Mouse (Mus musculus) cerebellum, adult 2 months (tissue): ENCODE measurements around the gene Wdr95. TPM values are rescaled to one million over a fixed set of nuclear protein-coding genes. Genes with fewer than 3 reads are reported as not detected.

ENCODE experiments used
- DNase-seq, 2 experiments: peaks; one replicate each; pipeline ENCODE4 v3.0.0; 2021
- H3K27ac ChIP-seq: fragments of 200-500 bp; 2 replicates; pipeline ENCODE4 v1.5.1; 2012; ENCODE audit warnings: low read length, control low read depth, inconsistent platforms; ENCODE audit not compliant: insufficient read depth
- H3K27me3 ChIP-seq: fragments of 200-500 bp; 2 replicates; pipeline ENCODE4 v1.6.1; 2012; ENCODE audit warnings: inconsistent platforms, mild to moderate bottlenecking, low read length, moderate library complexity; ENCODE audit not compliant: control insufficient read depth, insufficient read depth
- H3K4me1 ChIP-seq: fragments of 200-500 bp; 2 replicates; pipeline ENCODE4 v1.6.1; 2011; ENCODE audit warnings: low read length; ENCODE audit not compliant: control insufficient read depth, insufficient read depth
- H3K4me3 ChIP-seq: fragments of 200-500 bp; replicated peaks from 2 replicates; pipeline ENCODE3; 2011; ENCODE audit warnings: mild to moderate bottlenecking, low read depth, low read length, control low read depth; ENCODE audit not compliant: insufficient read depth
- CTCF ChIP-seq: fragments of 200-500 bp; IDR thresholded peaks from 2 replicates; pipeline ENCODE4 v1.5.1; 2011; ENCODE audit warnings: low read depth, mild to moderate bottlenecking, control low read depth, low read length, moderate library complexity, borderline replicate concordance; ENCODE audit not compliant: insufficient read depth
- POLR2A ChIP-seq: fragments of 200-500 bp; IDR thresholded peaks from 2 replicates; pipeline ENCODE4 v1.6.1; 2011; ENCODE audit warnings: low read length, control low read depth, borderline replicate concordance; ENCODE audit not compliant: insufficient read depth
- whole genome bisulfite sequencing: fragments of 180-500 bp; shearing (Covaris S2); methylation state at CpG from one replicate; pipeline ENCODE4 v1.1.7; 2018; 5-methylcytosine and 5-hydroxymethylcytosine counted together
- polyA plus RNA-seq: library from polyadenylated mRNA; depleted of rRNA; stranded (reverse); fragments of >200 nt; gene quantifications from 2 replicates; pipeline ENCODE4 v1.2.3, GENCODE M21; 2012

The Wdr95 gene
- polyA plus RNA-seq, 1 experiment = 0.29 TPM

GRCm38 (mm10) chr5:149607083-149607720 is 78.7 kb downstream of the Wdr95 start:
- no peaks in the 10 kb centered on the region; the same call in 1 of the 2 replicates for H3K27me3 ChIP-seq
- no peak for TF ChIP-seq POLR2A
- no peak for TF ChIP-seq CTCF
- WGBS = 87% methylated on average over 8 of the region's 8 CpGs
- H3K4me3 ChIP-seq = no peak overlapping the region
- DNase-seq = no peak
- H3K4me1 ChIP-seq = peaks cover 3% of the 10 kb centered on the region; the same call in 1 of the 2 replicates
- H3K27ac ChIP-seq = no peak overlapping the region

- H3K27ac ChIP-seq = no peak overlapping the region
- WGBS = 14% methylated on average over 16 of the region's 16 CpGs
- H3K4me3 ChIP-seq = no peak overlapping the region
- DNase-seq = peak in 1 of 2 experiments; percentile 9
- peaks cover 3% of the 10 kb centered on the region; the same call in 1 of the 2 replicates for H3K4me1 ChIP-seq
- no peaks in the 10 kb centered on the region; the same call in 1 of the 2 replicates for H3K27me3 ChIP-seq
- no peak for TF ChIP-seq POLR2A
These were observed 83.1 kb downstream of the Wdr95 start for GRCm38 (mm10) chr5:149611476-149612164.

- no peak overlapping the region for H3K4me3 ChIP-seq
- peaks cover 3% of the 10 kb centered on the region; the same call in 1 of the 2 replicates for H3K4me1 ChIP-seq
- no peak overlapping the region for H3K27ac ChIP-seq
- no peaks in the 10 kb centered on the region; the same call in 1 of the 2 replicates for H3K27me3 ChIP-seq
- TF ChIP-seq POLR2A (no peak), CTCF (no peak)
- whole genome bisulfite sequencing = 76% methylated on average over 3 of the region's 3 CpGs
- DNase-seq = no peak
These were observed 83.7 kb downstream of the Wdr95 start for GRCm38 (mm10) chr5:149612165-149612518.

- TF ChIP-seq POLR2A (no peak), CTCF (no peak)
- no peak overlapping the region for H3K27ac ChIP-seq
- 65% methylated on average over 10 of the region's 10 CpGs for WGBS
- H3K4me3 ChIP-seq = no peak overlapping the region
- H3K27me3 ChIP-seq = no peaks in the 10 kb centered on the region; the same call in 1 of the 2 replicates
- peaks cover 3% of the 10 kb centered on the region; the same call in 1 of the 2 replicates for H3K4me1 ChIP-seq
- DNase-seq = no peak
These were observed 84.3 kb downstream of the Wdr95 start for GRCm38 (mm10) chr5:149612740-149613139.

- no peak for TF ChIP-seq CTCF
- no peak for TF ChIP-seq POLR2A
- H3K27me3 ChIP-seq = no peaks in the 10 kb centered on the region
- peaks cover 3% of the 10 kb centered on the region; the same call in 1 of the 2 replicates for H3K4me1 ChIP-seq
- H3K27ac ChIP-seq = no peak overlapping the region
- H3K4me3 ChIP-seq = no peak overlapping the region
- no peak for DNase-seq
- 73% methylated on average over 1 of the region's 1 CpGs for WGBS
These were observed 87.7 kb downstream of the Wdr95 start for GRCm38 (mm10) chr5:149616138-149616537.

- no peak for DNase-seq
These were observed 88.3 kb downstream of the Wdr95 start for GRCm38 (mm10) chr5:149616817-149617216.

GRCm38 (mm10) chr5:149617776-149618425 is 89.4 kb downstream of the Wdr95 start:
- TF ChIP-seq POLR2A (no peak), CTCF (no peak)
- no peak overlapping the region for H3K4me3 ChIP-seq
- no peak overlapping the region for H3K27ac ChIP-seq

More at GRCm38 (mm10) chr5:149616817-149617216, 88.3 kb downstream of the Wdr95 start:
- no peaks in the 10 kb centered on the region for H3K27me3 ChIP-seq
- no peak overlapping the region for H3K4me3 ChIP-seq
- 61% methylated on average over 10 of the region's 10 CpGs for WGBS
- H3K4me1 ChIP-seq = peaks cover 3% of the 10 kb centered on the region; the same call in 1 of the 2 replicates
- H3K27ac ChIP-seq = no peak overlapping the region
- TF ChIP-seq POLR2A (no peak), CTCF (no peak)

More at GRCm38 (mm10) chr5:149617776-149618425, 89.4 kb downstream of the Wdr95 start:
- WGBS = 81% methylated on average over 6 of the region's 6 CpGs
- H3K4me1 ChIP-seq = no peaks in the 10 kb centered on the region
- H3K27me3 ChIP-seq = no peaks in the 10 kb centered on the region
- no peak for DNase-seq
